Mouse (Mus musculus): ENCODE measurements around the gene Riiad1. TPM values are rescaled to one million over a fixed set of nuclear protein-coding genes. Genes with fewer than 3 reads are reported as not detected.

Gene Riiad1
- total and polyA plus RNA-seq, 3 experiments = not detected

GRCm38 (mm10) chr3:94436420-94436819 lies 43.7 kb downstream of the Riiad1 start:
- H3K9ac ChIP-seq (ENCODE audit: insufficient read depth, low read depth) = no peak overlapping the region
- DNase-seq (ENCODE audit: extremely low read depth) = no peak

DNA sequence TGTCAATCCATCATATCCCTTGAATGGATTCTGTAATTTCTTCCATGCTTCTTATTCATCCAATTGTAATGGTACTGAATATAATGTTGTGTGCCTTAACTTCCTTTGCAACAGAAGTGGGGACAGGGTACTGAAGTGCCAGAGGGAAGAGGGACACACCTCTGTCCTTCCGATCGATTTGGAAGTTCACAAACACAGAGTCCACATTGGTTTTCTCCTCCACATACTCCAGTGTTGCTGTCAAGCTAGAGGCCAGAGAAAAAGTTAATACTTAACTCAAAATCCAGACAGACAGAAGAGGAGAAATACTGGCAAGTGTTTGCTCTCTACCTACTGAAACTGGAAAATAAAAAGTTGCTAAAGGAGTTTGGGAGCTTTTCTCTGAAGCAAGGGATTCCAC lies 45.8 kb downstream of the Riiad1 start:
- in situ Hi-C loops (cut with MboI; ENCODE audit: low pct_ligation_motif_present, low pct_unique_long_range_greater_than_20kb, low sequenced_read_pairs) = no loop called here
- no peak for DNase-seq (ENCODE audit: extremely low read depth)
- H3K4me2 ChIP-seq (ENCODE audit: insufficient read depth, low read depth, poor library complexity, severe bottlenecking) = no peak overlapping the region
- H3K79me2 ChIP-seq (replicated peaks; ENCODE audit: control insufficient read depth, extremely low read depth, insufficient read depth, poor library complexity, severe bottlenecking) = no peaks in the 10 kb centered on the region
- no peaks in the 10 kb centered on the region for H3K9me3 ChIP-seq (replicated peaks; ENCODE audit: low read length)
- dilution Hi-C loops (cut with MboI; ENCODE audit: extremely low pct_ligation_motif_present, extremely low pct_unique_long_range_greater_than_20kb, low sequenced_read_pairs) = no loop called here
- no peak overlapping the region for H3K27ac ChIP-seq (ENCODE audit: insufficient read depth, low read depth)
- no peaks in the 10 kb centered on the region for H3K4me1 ChIP-seq (ENCODE audit: control insufficient read depth in 1 of 2, insufficient read depth in 2 of 2)
- TF ChIP-seq SMC3 (IDR thresholded peaks at IDR 0.05; ENCODE audit: low read depth, low read length) (no peak), TBP (conservative IDR thresholded peaks at IDR 0.05; ENCODE audit: low read depth, low read length) (no peak), USF2 (conservative IDR thresholded peaks at IDR 0.05; ENCODE audit: low read depth, low read length) (no peak), E2F4 (IDR thresholded peaks at IDR 0.05; ENCODE audit: insufficient replicate concordance, low read depth, low read length) (no peak), SIN3A (IDR thresholded peaks at IDR 0.05; ENCODE audit: low read length) (no peak), HCFC1 (IDR thresholded peaks at IDR 0.05; ENCODE audit: low read depth, low read length) (no peak), NELFE (IDR thresholded peaks at IDR 0.05; ENCODE audit: low read depth, low read length) (no peak), MAFK (IDR thresholded peaks at IDR 0.05; ENCODE audit: insufficient replicate concordance, low read length) (no peak), MAZ (IDR thresholded peaks at IDR 0.05; ENCODE audit: low read depth, low read length) (no peak), ZC3H11A (IDR thresholded peaks at IDR 0.05; ENCODE audit: low read depth, low read length) (no peak), CHD1 (IDR thresholded peaks at IDR 0.05; ENCODE audit: low read depth, low read length) (no peak), JUND (conservative IDR thresholded peaks at IDR 0.05; ENCODE audit: low read depth, low read length) (no peak), MAX (IDR thresholded peaks at IDR 0.05; ENCODE audit: low read length) (no peak), ELF1 (IDR thresholded peaks at IDR 0.05; ENCODE audit: low read depth, low read length) (no peak), CHD2 (IDR thresholded peaks at IDR 0.05; ENCODE audit: low read length) (no peak), ZNF384 (IDR thresholded peaks at IDR 0.05; ENCODE audit: low read depth, low read length) (no peak)
- H3K27me3 ChIP-seq (replicated peaks) = no peaks in the 10 kb centered on the region
- H3K36me3 ChIP-seq (replicated peaks in 1 of 2; ENCODE audit: control insufficient read depth in 1 of 2, insufficient read depth in 1 of 2, low read length in 1 of 2) = no peaks in the 10 kb centered on the region
- H3K9ac ChIP-seq (ENCODE audit: insufficient read depth, low read depth) = no peak overlapping the region
- no peak overlapping the region for H3K4me3 ChIP-seq (replicated peaks in 1 of 3; ENCODE audit: low read depth in 2 of 3, low read length in 2 of 3, poor library complexity in 1 of 3)

More at GRCm38 (mm10) chr3:94436420-94436819, 43.7 kb downstream of the Riiad1 start:
- no peaks in the 10 kb centered on the region for H3K9me3 ChIP-seq (replicated peaks; ENCODE audit: low read length)
- H3K4me1 ChIP-seq (ENCODE audit: control insufficient read depth in 1 of 2, insufficient read depth in 2 of 2) = 0 out of 4 replicates have a peak, but pooled peaks cover 0 to 3% of the 10 kb centered on the region in 2 experiments
- in situ Hi-C loops (cut with MboI; ENCODE audit: low pct_ligation_motif_present, low pct_unique_long_range_greater_than_20kb, low sequenced_read_pairs) (no loop called here), dilution Hi-C loops (cut with MboI; ENCODE audit: extremely low pct_ligation_motif_present, extremely low pct_unique_long_range_greater_than_20kb, low sequenced_read_pairs) (no loop called here)
- no peaks in the 10 kb centered on the region for H3K36me3 ChIP-seq (replicated peaks in 1 of 2; ENCODE audit: control insufficient read depth in 1 of 2, insufficient read depth in 1 of 2, low read length in 1 of 2)
- peaks cover 1% of the 10 kb centered on the region for H3K27me3 ChIP-seq (replicated peaks)
- no peaks in the 10 kb centered on the region for H3K79me2 ChIP-seq (replicated peaks; ENCODE audit: control insufficient read depth, extremely low read depth, insufficient read depth, poor library complexity, severe bottlenecking)
- H3K27ac ChIP-seq (ENCODE audit: insufficient read depth, low read depth) = no peak overlapping the region
- H3K4me2 ChIP-seq (ENCODE audit: insufficient read depth, low read depth, poor library complexity, severe bottlenecking) = no peak overlapping the region
- no peak for TF ChIP-seq SMC3 (IDR thresholded peaks at IDR 0.05; ENCODE audit: low read depth, low read length)
- no peak for TF ChIP-seq GABPA (IDR thresholded peaks at IDR 0.05; ENCODE audit: insufficient replicate concordance, low read depth, low read length)
- TF ChIP-seq CTCF (conservative IDR thresholded peaks at IDR 0.05 in 1 of 2, IDR thresholded peaks at IDR 0.05 in 1 of 2; ENCODE audit: low read depth in 2 of 2, low read length in 2 of 2) = no peak
- no peak for TF ChIP-seq ZMIZ1 (IDR thresholded peaks at IDR 0.05; ENCODE audit: low read depth, low read length)
- no peak for TF ChIP-seq MAZ (IDR thresholded peaks at IDR 0.05; ENCODE audit: low read depth, low read length)
- no peak for TF ChIP-seq ZC3H11A (IDR thresholded peaks at IDR 0.05; ENCODE audit: low read depth, low read length)
- no peak for TF ChIP-seq MEF2A (IDR thresholded peaks at IDR 0.05; ENCODE audit: borderline replicate concordance, low read depth, low read length)
- no peak for TF ChIP-seq EP300 (IDR thresholded peaks at IDR 0.05; ENCODE audit: low read length)
- TF ChIP-seq MXI1 (IDR thresholded peaks at IDR 0.05; ENCODE audit: low read depth, low read length) = no peak
- no peak for TF ChIP-seq UBTF (IDR thresholded peaks at IDR 0.05; ENCODE audit: low read depth, low read length)
- no peak for TF ChIP-seq NELFE (IDR thresholded peaks at IDR 0.05; ENCODE audit: low read depth, low read length)
- TF ChIP-seq JUND (conservative IDR thresholded peaks at IDR 0.05; ENCODE audit: low read depth, low read length) = no peak
- no peak for TF ChIP-seq SIN3A (IDR thresholded peaks at IDR 0.05; ENCODE audit: low read length)
- TF ChIP-seq ETS1 (conservative IDR thresholded peaks at IDR 0.05; ENCODE audit: low read depth, low read length) = no peak
- no peak for TF ChIP-seq CHD2 (IDR thresholded peaks at IDR 0.05; ENCODE audit: low read length)
- no peak for TF ChIP-seq MAFK (IDR thresholded peaks at IDR 0.05; ENCODE audit: insufficient replicate concordance, low read length)
- no peak overlapping the region for H3K4me3 ChIP-seq (replicated peaks in 1 of 3; ENCODE audit: low read depth in 2 of 3, low read length in 2 of 3, poor library complexity in 1 of 3)
